Mouse (Mus musculus): ENCODE results near the gene Pde4dip.

Pde4dip gene

DNA sequence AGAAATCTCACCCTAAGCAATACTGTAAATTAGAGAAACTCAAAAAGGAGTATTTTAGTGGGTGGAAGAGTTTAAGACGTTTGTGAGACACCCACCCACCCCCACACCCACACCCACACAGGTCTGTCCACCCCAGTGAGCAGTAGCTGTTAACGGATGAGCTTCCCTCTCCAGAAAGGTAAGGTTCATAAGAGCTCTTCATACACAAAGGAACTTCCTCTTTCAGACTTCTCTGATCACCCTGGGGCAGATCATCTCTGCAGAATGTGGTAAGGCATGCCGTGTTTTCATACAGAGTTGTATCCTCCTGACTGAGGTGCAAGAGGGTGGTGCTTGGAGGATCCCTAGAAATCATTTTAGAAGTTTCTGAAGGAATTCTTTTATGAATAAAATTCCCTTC is 88.5 kb downstream of the Pde4dip start:
- no peak for DNase-seq

DNA sequence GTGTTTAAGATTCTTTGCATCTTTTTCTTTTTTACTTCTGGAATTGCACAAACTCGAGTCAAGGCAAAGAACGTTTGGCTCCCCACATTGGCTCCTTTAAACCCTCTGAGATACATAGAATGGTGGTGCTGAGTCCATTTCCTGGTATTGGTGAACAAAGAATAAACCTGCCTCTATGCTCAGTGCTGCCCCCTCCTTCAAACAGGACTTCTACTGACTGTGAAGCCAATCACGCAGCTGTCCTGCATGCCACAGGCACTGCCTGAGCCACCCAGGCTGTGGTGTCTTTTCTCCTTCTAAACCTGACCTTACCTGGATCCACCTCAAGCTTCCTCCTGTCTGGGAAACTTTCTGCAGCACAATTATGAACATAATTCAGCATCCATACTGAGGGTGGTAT is 89.2 kb downstream of the Pde4dip start:
- DNase-seq: no peak

DNA sequence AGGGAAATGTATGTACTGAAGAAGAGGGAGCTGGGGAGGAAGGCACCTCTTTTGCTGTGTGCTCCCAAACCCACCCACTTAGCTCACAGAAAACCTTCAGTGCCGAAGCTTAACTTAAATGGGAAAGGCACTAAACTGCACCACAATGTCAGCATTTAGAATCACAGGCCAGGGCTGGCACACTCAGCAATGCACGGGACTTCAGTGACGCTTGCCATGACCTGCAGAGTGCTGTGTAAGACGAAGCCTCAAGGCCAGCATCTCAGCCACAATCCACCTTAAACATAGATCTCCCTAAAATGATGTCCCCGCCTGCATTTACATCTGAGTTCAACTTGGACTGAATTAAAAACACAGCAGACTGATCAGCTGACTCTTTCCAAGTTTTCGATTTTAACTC is 91.1 kb downstream of the Pde4dip start:
- no peak for DNase-seq

DNA sequence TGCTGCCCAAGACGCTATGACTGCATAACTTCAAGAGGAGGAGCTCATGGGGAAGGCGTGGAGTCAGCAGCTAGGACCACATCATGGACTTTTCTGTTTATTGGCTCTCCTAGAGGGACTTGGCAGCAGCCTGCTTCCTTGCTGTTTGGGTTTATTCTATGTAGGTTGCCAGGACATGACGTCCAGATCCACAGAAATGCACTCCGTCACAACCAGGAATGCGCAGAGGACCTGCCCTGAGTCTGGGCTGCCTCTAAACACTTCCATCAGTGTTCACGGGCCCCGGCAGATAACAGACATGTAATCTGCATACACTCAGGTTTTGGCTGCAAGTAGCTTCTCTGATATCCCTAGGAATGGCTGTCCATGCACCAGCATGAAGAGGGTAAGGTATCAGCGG is 94.5 kb downstream of the Pde4dip start:
- DNase-seq: peak; percentile 38

DNA sequence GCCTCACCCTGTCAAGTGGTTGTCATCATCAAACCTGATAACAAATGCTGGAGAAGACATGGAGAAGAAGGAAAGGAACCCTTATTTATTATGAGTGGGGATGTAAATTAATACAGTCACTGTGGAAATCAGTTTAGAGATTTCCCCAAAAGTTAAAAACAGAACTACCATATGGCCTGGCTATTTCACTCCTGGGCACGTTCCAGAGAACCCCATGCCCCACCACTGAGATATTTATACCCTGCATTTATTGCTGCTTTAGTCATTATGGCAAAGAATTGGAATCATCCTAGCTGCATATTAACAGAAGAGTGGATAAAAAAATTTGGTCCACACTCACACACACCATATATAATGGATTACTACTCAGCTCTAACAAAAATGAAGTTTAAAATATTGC is 98.4 kb downstream of the Pde4dip start:
- DNase-seq: peak; percentile 36

DNA sequence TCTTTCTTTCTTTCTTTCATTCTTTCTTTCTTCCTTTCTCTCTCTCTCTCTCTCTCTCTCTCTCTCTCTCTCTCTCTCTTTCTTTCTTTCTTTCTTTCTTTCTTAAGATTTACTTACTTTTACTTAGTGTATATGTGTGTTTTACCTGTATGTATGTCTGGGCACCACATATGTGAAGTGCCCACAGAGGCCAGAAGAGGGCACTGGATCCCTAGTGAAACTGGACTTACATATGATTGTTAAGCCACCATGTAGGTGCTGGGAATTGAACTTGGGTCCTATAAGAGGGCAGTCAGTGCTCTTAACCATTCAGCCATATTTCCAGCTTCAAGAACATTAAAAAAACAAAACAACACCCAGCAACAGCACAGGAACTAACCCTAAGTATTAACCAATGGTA is 99.2 kb downstream of the Pde4dip start:
- DNase-seq: no peak

DNA sequence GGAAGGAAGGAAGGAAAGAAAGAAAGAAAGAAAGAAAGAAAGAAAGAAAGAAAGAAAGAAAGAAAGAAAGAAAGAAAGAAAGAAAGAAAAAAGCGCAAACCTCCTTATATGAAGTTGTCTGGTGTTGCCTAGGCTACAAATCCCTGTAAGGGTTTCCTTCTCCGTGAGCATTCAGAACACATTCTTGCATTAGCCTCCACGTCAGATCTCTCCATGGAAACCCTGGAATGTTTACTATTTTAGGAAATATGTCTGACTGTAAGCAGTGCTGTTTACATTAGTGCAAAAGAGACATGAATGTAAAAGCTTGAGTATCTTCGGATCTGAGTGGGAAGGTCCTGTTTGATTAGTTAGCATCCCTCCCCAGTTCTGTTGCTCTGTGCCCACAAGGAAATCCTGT is 112.3 kb downstream of the Pde4dip start:
- no peak for DNase-seq

DNA sequence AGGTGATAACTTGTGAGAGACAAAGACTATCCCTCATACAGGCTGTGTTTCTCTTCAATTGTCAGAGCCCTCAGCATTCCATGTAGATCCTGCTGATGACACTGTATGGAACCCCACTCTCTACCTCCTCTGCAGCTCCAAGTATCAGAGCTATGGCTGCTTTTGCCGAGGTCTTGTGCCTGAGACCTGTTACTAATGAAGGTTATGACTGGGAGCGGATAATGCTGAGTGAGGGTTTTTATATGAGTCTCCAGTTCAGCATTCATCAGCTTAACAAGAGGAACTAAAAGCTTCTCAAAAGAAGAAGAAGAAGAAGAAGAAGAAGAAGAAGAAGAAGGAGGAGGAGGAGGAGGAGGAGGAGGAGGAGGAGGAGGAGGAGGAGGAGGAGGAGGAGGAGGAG is 112.8 kb downstream of the Pde4dip start:
- DNase-seq: no peak

DNA sequence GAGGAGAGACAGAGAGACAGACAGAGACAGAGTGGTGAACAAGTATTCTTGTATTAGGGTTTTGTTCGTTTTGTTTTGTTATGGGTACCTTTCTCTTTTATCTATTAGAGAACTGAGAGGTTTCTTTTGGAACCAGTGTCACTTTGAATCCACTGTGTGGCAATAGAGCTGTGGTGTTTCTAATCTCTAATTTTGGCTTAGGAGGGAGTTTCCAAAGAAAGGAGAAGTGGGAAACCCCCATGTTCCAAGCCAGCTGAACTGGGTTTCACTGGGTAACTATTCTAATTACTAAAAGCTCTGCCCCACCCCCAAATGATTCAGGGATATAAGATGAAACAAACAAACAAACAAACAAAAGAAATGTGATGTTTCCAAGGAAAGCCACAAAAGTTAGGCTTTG is 113.6 kb downstream of the Pde4dip start:
- DNase-seq: no peak

DNA sequence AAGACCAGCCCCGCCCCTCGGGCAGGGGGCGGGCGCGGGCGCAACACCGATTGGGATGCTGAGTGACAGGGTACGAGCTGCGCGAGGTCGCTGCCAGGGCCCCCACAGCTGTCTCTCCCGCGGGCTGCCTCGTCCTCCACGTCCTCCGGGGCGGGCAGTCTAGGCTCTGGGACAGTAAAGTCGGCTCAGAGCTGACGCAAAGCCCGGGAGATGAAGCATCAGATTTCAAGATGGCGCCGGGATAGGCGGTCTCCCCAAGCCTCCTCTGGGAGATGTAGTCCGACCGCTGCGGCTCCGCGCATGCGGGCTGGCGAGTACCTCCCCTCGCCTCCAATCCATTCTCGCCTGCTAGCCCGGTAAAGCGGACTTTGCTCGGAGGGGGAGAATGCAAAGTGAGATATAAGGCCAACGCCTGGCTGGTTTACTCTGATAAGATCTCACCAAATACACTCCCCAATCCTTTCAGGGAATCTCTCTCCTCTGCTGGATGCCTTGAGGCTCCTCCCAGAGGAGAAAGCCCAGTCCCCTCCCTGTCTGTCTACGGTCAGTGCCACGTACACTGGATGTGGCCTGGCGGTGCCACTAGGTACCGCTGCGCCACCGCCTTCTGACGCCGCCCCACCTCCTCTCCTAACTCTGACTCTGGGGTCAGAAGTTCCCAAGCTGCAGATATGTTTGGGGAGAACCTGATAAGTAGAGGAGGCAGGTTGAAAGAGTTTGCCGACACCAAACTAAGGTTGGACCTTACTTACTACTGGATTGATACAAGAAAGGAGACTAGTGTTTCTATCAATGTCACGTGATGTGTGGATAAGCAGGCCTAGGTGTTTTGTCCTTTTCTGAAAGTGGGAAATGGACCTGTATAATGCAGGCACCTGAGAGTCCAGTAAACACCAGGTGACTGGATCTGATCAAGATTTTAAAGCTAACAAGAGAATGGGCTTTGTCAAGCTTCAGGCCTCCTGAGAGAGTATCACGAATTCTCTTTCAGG is 120.4 kb downstream of the Pde4dip start:
- DNase-seq: peak; percentile 95

DNA sequence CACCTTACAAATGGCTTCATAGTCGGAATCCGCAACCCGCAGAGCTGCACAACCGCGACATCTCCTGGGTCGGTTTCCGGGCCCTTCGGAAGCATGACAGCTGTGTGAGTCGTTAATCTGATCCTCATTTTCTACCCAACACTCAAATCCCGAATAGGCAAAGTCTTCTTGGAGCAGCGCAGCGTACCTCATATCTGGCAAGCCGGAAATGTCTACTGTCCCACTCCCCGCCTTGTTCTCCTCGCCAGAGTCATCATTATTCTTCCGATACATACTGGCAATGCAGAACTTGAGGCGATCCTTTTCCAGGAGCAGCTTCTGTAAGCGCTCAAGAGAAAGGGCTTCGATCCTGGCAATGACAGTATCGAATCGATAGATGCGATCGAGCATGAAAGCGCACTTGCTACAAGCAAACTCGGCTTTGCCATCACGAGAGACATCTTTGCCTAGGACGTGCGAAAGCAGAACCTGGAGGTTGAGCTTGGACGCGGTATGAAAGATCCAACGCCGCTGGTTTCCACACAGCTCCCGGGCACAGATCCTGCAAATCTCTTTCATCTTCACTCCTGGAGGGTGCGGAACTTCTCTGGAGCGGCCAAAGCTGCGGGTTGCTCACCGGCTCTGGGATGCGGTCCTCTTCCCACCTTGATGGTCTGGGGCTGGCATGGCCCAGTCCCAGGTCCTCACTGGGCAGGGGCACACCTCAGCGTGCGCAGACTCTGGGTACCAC is 121.3 kb downstream of the Pde4dip start:
- no peak for DNase-seq

DNA sequence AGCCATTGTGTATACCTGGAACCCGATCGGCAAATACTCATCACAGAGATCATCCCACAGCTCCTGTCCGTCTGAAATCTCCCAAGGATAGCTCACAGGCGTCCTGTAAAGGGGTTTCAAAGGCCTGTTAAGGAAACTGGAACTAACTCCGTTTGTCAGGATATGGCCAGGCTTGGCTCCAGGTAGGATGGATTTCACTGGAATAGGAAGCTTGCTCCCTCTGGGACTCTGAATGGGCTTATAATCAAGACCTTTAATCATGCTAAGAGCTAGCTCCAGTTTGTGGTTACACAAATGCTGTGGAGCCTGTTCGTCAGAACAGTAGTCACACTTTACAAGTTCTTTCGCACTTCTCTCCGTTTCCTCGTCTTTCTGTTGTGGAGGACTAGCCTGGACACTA is 122.0 kb downstream of the Pde4dip start:
- no peak for DNase-seq

DNA sequence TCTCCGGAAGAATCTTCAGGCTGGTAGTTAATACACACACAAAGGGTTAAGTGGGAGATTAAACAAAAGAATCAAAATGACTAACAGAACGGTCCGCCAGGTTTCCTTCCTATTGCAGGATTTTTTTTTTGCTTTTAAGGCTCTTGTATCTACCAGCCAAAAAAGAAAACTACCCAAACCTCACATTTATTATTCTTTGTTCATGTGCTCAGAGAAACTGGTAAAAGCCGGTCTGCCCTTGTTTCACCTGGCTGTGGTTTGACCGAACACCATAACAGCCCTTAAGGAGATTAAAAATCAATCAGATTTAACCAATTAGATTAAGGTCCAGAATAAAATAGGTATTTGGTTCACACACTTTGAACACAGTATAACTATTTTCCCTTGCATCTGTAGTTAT is 124.4 kb downstream of the Pde4dip start:
- DNase-seq: no peak

DNA sequence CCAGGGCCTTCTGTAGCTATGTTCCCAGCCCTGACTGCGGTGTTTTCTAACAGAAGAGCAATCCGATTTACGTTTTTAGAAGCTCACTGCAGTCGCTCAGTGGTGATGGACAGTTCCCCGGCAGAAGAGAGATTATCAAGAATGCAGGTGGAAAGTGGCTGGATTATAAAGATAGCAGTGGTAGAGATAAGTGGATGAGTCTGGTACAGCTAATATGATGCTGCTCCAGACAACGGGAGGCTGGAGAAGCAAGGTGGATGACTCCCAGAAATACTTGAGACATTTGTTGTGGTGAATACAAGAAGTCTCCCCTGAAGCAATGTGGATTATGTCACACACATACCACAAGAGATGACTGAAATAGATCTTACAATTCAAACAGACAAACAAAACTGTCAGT is 126.6 kb downstream of the Pde4dip start:
- DNase-seq: no peak

DNA sequence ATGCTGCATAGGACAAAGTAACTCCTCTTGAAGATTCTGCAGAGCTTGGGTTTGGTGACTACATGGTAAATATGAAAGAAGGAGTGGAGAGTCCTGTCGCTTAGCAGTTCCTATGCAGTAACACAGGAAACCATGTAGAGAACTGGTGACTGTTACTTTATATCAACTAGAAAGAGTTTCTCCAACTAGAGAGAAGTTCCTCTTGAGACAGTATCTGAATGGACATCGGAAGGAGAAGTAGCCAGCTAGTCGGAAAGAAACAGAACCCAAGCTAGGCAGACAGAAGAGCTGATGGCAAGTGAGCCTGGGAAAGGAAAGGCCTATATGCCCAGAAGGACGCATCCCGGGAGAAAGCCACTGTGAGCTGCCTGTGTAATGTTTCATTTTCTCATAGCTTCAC is 127.3 kb downstream of the Pde4dip start:
- DNase-seq: no peak

DNA sequence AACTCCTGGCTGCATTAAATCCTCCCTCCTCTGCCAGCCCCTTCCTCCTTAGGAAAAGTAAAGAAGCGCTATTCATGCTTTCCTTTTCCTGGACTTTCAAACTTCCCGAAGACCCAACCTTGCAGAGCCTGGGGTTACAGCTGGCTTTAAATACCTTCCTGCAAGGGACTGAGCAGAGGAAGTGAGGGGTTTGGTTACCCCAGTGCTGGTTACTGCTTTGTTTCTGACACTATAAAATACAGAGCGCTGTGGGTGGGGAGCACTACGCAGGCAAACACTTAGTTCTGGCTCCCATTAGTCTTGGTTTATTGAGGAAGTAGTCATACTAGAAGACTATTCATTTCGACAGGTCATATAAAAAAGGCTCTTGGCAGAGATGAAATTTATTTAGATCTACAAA is 128.7 kb downstream of the Pde4dip start:
- no peak for DNase-seq

DNA sequence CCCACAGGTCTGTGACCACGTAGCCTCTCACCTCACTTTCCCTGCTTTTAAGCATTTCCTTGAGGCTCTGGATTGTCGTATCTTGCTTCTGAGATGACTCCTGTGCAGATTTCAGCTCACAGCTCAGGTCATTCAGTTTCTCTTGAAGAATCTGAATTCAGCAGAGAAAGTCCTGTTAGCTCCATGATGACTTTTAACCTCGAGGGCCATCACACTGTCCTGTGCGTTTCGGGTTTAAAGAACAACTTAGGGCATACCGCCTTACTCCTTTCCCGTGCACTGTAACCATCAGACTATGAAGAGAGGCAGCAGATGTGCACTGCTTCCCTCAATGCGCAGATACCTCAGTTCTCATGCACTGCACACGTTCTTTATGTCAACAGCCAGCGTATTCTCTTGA is 131.0 kb downstream of the Pde4dip start:
- DNase-seq: no peak

DNA sequence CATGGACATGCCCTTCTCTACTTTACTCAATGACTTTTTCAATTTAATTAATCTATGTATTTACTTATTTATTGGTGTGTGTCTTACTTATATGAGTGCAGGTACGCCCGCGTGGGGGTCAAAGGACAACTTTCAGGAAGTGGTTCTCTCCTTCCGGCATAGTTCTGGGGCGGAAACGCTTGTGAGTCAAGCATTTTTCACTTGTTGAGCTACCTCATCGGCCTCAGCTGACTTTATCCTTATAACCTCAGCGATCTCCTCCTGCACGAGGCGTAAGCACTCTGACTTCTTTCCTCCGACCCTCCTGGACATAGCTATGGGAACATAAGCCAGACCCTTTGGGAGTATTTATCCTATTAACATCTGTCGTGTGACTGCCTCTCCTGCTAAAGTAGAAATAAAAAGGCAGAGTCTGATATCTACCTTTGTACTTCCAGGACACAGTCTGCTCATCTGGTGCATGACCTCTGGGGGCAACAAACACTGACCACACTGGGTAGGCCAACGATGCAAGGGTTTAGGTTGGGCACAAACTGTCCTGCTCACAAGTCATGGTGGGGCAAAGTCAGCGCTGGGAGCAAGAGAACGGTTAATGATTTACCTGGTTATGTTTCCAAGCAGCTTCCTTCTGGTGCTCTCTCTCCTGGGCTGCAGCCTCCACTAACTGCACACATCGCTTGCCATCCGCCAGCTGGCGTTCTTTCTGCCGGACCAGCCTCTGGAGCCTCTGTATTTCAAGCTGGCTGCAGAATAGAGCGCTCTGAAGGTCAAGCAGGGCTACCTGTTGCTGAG is 132.0 kb downstream of the Pde4dip start:
- DNase-seq: no peak

DNA sequence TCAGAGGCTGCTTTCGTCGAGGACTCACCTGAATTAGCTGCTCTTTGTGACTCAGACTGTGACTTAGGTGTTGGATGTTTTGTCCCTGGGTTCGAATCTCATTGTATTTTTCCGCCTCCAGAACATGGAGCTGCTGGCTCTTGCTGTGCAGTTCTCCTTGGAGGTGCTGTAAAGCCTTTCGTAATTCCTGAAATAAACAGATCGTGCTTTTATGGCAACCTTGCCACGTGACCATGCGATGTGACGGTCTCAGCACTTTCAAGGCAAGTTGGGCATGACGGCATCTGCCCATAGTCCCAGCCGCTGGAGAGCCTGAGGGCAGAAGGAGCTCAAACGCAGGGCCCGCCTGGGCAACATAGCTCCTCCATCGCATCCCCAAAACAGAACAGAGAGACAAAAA is 133.1 kb downstream of the Pde4dip start:
- no peak for DNase-seq

DNA sequence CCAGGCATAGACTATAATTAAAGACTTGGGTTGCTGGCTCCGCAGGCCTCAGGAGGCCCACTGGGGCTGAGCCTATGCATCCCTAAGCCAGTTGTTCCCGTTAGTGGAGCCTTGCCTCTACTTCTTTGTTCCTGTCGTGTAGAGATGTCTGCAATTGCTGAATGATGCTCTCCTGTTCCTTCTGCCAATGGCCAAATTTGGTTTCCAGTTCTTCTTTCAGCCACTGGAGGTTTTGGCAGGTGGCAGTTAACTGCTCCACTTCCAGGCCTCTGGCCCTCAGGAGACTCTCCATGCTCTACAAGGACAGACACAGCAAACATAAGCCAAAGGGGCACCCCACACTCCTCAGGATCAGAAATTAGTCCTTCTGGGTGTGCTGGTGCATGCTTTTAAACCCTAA is 135.6 kb downstream of the Pde4dip start:
- DNase-seq: no peak

DNA sequence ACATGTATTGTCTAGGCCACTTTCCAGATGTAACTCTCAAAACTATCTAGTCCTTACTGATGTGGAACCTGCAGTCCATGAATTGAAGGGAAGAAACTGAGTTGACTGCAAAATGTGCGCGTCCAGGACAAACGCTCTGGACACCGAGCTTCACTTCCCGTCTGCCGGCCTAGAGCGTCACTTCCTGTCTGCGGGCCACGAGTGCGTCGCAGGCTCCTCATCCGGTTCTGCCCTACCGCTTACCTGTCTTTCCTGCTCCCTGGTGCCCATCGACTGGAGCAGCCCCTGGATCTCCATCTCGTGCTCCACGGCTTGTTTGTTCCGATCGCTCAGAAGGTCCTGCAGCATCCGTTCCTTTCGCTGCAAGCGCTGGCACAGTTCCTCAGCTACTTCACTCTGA is 136.9 kb downstream of the Pde4dip start:
- no peak for DNase-seq

DNA sequence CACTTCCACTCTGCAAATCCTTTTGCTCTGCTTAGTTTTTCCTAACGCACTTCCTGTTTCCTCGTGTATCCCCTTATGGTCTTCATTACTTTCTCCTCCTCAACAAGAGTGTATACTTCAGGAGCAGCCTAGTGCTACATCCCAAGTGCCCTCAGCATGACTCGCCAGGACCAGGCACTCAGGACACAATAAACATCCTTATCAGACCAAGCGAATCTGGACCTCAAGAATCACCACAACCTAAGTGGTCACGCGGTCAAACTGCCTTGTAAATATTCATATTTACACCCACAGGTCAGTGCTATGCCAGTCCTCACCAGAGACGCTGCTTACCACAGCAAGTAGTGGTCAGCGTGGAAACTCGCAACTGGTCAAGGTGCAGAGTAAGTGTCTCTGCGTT is 139.7 kb downstream of the Pde4dip start:
- DNase-seq: no peak

DNA sequence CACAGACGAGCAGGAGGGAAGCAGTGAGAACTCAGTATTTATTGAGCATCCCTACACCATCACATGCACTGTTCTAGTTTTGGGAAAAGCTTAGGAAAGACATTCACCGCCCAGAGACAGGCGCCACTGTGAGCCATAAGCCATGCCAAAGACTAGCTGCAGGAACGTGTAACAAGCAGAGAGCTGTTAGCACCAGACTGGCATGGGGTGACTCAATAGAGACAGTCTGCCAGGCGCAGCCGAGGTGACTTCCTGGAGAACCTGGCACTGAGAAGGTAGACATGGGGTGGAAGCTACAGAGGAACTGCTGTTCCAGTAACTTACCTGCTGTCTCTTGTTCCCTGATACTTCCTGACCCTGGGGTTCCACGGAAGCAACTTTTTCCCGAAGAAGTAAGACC is 145.7 kb downstream of the Pde4dip start:
- DNase-seq: peak; percentile 82

DNA sequence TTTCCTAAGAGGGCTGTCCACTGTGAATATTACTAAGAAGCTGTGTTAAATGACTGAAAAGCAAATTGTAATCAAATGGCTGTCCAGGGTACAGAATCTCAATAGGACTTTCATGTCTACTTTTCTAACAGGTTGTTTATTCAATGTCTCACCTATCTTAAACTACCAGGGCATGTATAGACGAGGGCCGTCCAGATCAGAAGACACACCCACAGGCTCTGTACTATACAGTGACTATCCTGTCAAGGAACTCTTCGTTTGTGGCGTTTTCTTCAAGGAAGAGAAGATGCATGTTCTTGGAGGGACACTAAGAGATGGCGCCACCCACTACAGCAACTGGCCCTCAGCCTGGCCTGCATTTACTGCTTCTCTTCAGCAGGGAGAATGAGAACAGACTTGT is 152.9 kb downstream of the Pde4dip start:
- DNase-seq: no peak
